Mouse (Mus musculus): ENCODE data around the gene Tet1.
"Not testable (repeated sequence)": the region's sequence is repeated elsewhere in the genome, so short reads cannot be mapped to it uniquely, and the experiment has no call there.

Gene Tet1

DNA sequence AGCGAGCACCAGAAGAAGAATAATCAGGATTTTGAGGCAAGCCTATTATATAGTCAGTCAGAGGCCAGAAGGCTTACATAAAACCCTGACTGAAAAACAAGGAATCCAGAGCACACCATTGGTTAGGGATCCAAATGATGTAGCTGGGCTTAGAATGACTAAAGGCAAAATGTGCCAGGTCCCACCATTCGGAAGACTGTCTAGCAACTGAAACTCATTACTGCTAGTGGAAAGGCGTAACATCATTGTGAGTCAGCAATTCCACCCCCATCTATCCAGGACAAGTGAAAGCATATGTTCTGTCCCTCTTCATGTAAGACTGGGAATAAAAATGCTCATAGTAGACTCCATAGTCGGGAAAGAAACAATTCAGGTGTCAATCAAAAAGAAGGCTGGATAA, 57.8 kb downstream of the Tet1 start:
- DNase-seq (ENCODE audit: low spot score in 2 of 2), result no peak

DNA sequence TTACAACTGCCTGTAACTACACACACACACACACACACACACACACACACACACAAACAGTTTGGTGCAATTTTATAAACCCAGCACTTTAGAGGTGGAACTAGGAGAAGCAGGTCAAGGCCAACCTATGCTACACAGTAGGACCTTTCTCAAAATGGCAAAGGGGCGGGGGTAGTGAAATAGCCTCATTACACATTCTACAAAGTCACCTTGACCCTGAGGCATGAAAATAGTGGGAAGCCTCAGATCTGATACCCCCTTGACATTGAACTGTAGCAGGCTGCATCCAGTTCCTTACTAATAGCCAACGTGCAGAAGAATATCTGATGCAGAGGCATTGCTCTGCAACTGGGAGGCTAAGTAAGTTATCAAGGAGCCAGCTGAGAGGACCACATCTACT, 60.0 kb downstream of the Tet1 start:
- no peak for DNase-seq (ENCODE audit: low spot score in 2 of 2)

DNA sequence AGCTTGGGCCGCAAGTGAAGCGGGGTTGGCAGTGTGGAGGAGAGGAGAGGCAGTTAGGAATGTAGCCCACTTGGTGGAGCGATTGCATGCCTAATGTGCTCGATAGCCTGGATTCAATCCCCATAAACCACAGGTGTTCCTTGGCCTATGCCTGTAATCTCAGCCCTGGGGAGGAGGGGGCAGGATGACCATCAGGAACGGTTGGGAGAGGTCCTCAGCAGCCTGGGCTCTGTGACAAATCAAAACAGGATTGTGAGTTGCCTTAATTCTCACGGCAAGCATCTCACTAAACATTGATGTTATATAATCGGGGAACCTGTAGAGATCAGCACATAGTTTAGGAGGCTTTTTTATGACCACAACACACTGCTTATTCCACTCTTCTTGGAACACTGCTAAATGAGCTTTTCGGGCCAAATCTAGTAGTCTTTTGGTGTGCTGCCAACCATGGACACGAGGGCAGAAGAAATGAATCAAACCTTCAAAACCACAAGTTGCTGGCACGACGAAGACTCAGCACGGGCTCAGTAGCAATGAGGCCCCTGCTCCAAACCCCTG, 61.6 kb downstream of the Tet1 start:
- no peak for DNase-seq (ENCODE audit: low spot score in 2 of 2)

DNA sequence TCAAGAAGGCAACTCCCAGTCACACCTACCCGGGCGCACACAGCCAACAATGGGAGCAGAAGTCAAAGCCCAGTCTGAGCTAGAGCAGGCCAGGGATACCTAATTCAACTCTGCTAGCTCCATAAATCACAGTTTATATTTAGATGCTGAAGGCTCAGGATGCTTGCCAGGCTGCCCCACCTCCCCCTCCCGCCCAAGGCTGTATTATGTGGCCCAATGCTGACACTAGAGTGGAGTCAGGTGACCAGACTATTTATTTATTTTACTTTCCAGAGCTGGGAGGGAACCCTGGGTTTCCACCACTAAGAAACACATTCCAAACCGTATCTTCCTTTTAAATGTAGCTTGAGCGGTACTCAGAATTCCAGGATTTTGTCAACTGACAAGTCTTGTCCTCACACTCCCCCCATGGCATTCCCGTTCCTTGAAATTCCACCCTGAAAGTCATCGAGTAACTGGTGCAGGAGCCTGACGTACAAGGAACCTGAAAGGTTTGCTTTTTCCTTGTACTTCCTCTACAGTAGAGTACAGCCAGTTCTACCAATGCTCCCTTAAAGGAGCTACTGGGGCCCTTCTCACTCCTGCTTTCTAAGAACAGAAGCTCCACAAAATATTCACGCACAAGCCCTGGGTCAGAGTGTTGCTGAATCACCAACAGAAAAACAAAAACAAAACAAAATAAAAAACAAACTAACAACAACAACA, 64.9 kb downstream of the Tet1 start:
- DNase-seq (ENCODE audit: low spot score in 2 of 2), result no peak

DNA sequence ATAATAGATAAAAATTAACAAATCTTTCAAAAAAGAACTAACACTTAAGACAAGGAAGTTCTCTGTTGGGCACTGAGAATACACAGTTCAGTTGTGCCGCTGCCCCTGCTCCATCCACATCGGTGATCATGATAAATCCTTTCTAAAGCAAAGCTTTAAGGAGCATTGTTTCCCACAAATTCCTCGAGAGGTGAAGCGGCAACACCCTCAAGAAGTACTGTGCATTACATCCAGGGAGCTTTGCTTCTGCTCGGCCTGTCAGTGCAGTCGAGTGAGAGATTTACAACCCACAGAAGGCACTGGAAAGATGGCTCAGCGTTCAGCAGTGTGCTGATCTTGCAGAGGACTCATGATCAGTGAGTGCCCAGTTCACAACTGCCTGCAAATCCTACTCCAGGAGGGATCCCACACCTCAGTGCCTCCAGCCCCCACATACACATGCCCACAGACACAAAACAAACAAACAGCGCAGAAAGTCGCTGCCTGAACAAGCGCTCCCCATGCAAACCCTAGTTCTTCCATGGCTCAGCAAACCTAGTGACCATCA, 66.8 kb downstream of the Tet1 start:
- no peak for DNase-seq (ENCODE audit: low spot score in 2 of 2)

DNA sequence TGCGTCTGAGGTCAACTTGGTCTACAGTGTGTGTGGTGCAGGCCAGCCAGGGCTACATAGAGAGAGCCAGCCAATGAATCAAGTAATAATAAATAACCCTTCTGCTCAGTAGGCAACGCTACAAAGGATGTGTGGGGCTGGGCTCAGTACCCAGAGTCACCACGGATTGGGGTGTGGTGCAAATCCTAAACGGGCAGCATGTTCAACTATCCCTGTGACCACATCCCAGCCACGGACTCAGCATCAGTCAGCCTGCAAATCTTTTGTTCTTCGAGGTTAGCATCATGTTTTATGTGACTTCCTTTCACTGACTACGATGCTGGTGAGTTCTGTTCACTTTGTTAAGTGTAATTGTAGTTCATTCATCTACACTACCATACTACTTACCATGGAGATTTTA, 68.1 kb downstream of the Tet1 start:
- no peak for DNase-seq (ENCODE audit: low spot score in 2 of 2)

DNA sequence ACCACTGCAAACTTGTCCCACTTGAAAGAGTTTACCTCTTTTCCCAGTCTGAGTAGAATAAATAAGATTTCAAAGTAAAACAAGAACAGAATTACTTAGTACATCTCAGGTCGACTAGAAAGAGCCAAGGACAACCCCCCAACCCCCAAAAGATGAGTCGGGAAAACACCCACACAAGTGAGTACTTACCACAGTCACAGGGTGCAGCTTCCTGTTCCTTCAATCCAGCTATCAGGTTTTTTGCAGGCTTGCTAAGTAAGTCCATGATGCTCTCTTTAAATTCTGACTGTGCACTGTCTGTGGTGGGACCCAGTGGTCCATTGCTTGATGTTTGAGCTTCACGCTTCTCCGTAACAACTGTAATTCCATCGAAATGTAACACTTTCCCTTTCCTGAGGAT, 70.8 kb downstream of the Tet1 start:
- no peak for DNase-seq (ENCODE audit: low spot score in 2 of 2)

DNA sequence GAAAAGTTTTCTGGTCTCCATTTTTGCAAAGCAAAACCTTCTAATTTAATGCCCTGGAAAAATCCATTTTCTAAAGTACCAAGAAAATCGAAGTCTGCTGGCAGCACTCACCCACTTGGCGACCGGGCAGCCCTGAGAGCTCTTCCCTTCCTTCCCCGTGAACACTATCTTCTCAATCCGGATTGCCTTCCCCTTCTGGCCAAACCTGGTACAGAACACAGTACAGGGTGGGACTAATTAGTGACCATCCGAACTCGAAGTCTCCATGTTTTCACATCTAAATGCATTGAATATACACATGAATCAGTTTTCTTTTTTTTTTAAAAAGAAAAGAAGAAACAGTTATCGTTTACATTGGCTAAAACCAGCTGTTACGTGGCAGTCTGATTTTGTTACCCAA, 76.0 kb downstream of the Tet1 start:
- DNase-seq (ENCODE audit: low spot score in 2 of 2), result no peak

DNA sequence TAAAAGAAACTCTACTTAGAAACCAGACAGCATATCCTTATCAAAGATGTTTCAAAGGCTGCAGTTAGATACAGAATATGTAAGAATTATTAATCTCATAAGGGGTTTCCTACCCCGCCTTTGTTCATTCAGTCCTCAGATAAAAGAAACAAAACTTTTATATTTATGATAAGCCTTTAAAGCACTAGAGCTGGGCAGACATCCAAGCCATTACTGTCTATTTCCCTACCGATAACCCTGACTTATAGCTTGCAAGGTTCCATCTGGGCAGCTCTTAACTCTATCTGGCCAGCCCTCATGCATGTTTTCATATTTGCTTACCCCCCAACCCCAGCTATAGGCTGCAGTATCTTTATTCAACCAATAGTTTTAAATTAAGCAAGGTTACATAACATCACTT, 77.2 kb downstream of the Tet1 start:
- no peak for DNase-seq (ENCODE audit: low spot score in 2 of 2)

DNA sequence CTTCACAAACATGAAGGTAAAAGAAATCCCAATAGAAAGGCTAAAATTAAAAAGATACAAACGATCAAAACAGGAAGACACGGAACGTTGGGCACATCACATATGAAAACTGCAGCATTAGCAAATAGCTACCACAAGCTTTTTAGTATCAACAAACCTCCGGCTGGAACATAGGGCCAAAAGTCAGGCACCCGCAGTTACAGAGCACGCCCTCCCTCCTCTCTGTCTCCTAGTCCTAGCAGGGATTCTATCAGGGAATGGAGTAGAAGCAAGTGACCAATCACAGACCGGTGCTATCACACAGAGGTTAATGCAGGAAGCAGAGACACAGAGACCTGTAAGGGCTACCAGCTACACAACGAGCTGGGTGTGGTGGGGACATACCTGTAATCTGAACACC, 84.3 kb downstream of the Tet1 start:
- DNase-seq (ENCODE audit: low spot score in 2 of 2), result no peak

DNA sequence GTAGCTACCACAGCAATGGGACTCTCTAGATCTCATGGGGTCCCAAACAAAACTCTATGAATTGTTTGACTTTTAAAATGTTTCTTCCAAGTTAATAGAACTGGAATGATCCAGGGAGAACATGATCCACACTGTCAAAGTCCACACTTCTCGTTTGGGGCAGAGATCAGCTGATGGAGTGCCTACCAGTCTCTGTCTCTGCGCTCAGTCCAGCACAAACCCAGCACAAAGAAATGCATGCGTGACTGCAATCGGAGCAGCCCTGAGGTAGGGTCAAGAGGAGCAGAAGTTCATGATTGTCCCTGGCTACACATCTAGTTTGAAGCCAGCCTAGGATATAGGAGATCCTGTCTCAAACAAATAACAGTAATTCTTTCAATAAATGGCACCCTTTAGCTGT, 85.4 kb downstream of the Tet1 start:
- no peak for DNase-seq (ENCODE audit: low spot score in 2 of 2)

DNA sequence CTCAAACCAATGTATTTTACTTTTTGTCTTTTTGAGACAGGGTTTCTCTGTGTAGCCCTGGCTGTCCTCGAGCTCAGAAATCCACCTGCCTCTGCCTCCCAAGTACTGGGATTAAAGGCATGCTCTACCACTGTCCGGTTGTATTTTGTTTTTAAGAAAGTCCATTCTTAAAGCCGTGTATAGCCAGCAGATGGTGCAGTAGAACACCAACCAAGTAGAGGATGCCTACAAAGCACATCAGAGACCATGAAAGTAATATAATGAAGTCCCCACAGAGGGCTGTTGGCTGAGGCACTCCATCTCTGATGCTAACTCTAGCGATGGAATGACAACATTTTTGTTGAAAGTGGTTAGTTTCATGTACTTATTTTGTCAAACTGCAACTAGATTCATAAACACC, 98.8 kb downstream of the Tet1 start:
- no peak for DNase-seq (ENCODE audit: low spot score in 2 of 2)

DNA sequence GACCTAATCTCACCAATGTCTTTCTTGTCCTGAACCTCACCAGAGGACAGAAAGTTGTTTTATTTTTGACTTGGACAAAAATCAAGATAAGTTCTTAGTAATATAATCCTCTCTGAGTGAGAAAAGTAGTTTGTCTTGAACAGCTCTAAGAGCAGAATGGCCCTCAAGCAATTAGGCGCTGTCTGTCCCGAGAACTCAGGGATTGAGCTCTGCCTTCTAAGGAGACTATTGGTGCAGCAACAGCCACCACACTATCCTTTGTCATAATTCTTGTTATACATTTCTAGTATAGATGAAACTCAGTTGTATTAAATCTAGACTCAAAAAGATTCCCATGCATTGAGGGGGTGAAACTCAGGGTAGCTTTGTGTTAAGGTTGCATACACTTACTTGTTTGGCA, 100.0 kb downstream of the Tet1 start:
- no peak for DNase-seq (ENCODE audit: low spot score in 2 of 2)

DNA sequence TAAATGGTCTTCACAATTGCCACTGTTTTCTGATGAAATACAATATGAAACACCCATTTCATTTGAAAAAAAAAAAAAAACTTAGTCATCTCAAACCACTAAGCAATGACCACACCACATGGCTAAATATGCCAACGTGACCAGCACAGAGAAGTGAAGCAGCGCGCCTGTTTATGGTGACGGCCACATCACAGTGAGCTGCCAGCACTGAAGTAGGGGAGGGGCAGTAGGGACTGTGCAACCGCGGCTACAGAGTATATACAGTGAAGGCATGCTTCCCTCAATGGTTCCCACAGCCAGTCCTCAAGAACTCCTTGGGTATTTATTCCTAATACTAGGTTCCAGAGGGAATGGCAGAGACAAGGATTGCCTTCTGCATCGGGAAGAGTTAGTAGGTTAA, 100.5 kb downstream of the Tet1 start:
- DNase-seq (ENCODE audit: low spot score in 2 of 2), result peak in 1 of 2 experiments; percentile 4

DNA sequence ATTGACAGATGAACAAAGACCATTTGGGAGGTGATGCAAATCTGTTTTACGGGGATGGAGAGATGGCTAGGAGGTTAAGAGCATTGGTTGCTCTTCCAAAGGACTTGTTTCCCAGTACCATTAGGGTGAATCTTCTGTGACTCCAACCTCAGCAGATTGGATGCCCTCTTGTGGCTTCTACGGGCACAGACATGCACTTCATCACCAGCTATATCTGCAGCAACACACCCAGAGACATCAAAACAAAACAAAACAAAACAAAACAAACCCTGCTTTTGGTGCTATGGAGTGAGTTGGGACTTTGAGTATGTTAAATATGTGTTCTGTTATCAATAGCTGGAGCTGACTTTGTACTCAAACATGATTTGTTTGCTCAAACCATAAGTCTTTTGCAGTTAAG, 104.7 kb downstream of the Tet1 start:
- no peak for DNase-seq (ENCODE audit: low spot score in 2 of 2)

DNA sequence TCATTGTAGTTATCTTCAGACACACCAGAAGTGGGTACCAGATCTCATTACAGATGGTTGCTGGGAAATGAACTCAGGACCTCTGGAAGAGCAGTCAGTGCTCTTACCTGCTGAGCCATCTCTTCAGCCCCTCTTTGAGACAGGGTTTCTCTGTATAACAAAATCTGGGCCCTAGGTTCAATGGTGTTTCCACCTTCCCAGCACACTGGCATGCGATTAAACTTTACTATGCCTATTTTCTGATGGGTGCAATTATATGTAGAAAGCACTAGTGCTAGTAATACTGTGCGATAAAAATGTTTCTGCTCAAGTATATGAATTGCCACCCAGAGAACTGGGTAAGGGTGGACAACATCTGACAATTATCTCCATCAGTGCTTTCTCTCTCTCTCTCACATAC, 105.5 kb downstream of the Tet1 start:
- no peak for DNase-seq (ENCODE audit: low spot score in 2 of 2)

DNA sequence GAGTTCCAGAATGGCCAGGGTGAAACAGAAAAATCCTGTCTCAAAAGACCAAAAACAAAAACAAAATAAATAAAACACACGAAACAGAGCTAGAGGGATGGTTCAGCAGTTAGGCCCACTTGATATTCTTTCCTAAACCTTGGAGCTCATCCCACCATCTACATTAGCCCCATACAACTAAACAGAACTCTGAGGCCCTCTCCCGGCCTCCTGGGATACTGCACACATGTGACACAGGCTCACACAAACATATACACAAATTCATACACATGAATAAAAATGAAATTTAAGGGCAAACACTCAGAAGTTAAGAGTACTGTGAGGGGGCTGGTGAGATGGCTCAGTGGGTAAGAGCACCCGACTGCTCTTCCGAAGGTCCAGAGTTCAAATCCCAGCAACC, 114.6 kb downstream of the Tet1 start:
- DNase-seq (ENCODE audit: low spot score in 2 of 2), result no peak

DNA sequence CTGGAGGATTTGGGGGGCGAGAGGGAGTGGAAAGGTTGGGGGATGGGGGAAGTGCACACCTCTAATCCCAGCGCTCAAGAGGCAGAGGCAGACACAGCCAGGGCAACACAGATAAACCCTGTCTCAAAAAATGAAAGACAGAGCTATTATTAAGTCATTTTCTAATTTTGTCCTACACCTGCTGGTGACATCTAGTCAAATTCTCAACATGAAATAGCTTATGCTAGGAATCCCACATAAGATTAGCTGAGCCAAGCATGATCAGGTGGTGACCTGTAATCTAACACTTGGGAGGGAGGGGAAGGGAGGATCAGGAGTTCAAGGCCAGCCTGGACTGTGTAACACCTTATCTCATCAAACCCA, 115.7 kb downstream of the Tet1 start:
- peak in 1 of 2 experiments; percentile 5 for DNase-seq (ENCODE audit: low spot score in 2 of 2)

DNA sequence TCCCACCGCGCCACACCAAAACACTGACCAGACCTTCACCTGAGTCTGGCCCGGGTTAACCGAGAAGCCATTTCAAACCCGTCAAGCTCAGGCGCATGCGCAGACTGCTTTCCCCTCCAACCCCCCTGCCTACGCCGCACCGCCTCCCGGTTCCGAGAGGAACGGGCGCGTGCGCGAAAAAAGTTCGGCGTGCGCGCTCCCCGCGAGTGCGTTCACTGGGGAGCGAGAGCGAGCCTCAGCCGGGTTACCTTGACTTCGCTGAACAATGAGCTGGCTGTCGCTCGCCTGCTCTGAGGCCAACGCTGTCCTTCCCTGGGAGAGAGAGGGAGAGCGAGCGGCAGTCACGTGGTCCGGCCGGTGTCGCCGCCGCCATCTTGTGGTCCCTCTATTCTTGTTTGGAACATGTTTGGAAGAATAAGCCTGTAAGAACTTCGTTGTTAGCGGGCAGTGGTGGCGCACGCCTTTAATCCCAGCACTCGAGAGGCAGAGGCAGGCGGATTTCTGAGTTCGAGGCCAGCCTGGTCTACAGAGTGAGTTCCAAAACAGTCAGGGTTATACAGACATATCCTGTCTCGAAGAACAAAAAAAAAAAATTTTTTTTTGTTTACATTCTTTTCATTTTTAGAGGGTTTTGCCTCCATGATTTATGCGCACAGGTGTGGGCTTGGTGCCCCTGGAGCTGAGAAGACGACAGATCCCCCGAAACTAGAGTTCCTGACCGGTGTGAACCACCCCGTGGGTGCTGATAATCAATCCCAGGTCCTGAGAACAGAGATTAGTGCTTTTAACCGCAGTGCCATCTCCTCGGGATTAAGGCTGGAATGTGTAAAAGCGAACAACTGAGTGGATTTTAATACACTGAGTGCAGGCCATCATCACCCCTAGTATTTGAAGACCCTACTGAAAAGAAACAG, 116.4 kb downstream of the Tet1 start, which contains the start of gene Ccar1:
Gene Ccar1, minus strand, starts transcription at position 110 of the 914 bp plus-strand sequence.
- peak; percentile 97 to 98 for DNase-seq (ENCODE audit: low spot score in 2 of 2)

DNA sequence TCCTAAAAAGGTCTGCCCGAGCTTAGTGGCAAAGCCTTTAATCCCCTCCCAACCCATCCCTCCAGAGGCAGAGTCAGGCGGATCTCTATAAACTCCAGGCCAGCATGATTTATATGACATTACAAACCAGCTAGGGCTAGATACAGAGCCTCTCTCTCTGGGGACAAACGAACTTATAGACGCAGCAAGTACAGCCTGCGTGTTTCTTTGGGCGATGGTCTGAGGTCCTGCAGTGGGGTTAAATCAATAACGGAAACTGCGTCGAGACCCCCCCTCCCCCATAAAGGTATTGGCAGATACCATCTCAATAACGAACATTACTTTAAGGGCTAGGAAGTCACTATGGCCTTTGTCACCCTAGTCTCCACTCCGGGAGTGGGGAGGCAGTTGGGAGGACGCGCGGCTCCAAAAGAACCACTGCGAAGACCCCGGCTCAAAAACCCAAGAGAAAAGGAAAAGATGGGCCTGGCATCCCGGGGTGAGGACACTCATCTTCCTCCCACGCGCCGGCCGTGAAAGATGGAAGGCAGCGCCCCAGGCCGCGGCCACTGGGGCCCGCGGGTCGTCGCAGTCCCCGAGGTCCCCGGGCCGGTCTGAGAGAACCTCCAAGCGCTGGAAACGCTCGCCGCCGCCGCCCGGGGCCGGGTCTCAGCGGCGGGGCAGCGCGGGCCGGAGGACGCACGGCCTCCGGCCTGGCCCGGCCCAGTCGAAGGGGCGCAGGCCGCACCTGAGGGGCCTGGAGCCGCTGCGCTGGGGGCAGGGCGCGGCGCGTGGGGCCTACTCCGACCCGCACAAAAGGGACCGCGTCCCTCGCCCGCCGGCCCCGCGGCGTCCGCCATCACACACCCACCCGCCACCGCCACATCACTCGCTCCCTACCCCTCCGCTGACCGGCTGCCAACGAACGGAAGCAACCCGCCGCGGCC, 117.3 kb downstream of the Tet1 start:
- DNase-seq (ENCODE audit: low spot score in 2 of 2), result peak; percentile 21 to 23

DNA sequence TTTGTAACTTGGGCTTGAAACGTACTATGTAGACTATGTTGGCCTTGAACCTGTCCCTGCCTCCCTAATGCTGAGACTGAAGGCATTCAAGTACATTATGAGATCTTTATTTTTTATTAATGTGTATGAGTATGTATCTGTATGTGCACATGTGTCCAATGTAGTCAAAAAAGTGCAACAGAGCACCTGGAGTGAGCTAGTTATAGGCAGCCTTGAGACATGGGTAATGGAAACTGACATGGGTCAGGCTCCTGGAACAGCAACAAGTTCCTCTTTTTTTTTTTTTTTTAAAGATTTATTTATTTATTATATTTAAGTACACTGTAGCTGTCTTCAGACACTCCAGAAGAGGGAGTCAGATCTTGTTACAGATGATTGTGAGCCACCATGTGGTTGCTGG, 127.0 kb downstream of the Tet1 start:
- not testable (repeated sequence) for DNase-seq (ENCODE audit: low spot score in 2 of 2)
